Mouse (Mus musculus): ENCODE results near the gene Hist1h2bh.

- TF ChIP-seq CTCF (IDR thresholded peaks at IDR 0.05; ENCODE audit: low read depth) (no peak), EP300 (IDR thresholded peaks at IDR 0.05; ENCODE audit: low read depth) (no peak)
Observed at GRCm38 (mm10) chr13:23552962-23553361, 9.8 kb upstream of the Hist1h2bh start, which contains the start of gene Hist1h1d.
